Mouse (Mus musculus) thymus, postnatal 10 days (tissue): ENCODE measurements around the gene Usp34.
"Not testable (repeated sequence)": the region's sequence is repeated elsewhere in the genome, so short reads cannot be mapped to it uniquely, and the experiment has no call there.

Experiments used
- DNase-seq, 2 experiments: peaks; one replicate each; pipeline ENCODE4 v3.0.0; 2021; ENCODE audit warnings: low spot score in 2 of 2

Usp34 gene

DNA sequence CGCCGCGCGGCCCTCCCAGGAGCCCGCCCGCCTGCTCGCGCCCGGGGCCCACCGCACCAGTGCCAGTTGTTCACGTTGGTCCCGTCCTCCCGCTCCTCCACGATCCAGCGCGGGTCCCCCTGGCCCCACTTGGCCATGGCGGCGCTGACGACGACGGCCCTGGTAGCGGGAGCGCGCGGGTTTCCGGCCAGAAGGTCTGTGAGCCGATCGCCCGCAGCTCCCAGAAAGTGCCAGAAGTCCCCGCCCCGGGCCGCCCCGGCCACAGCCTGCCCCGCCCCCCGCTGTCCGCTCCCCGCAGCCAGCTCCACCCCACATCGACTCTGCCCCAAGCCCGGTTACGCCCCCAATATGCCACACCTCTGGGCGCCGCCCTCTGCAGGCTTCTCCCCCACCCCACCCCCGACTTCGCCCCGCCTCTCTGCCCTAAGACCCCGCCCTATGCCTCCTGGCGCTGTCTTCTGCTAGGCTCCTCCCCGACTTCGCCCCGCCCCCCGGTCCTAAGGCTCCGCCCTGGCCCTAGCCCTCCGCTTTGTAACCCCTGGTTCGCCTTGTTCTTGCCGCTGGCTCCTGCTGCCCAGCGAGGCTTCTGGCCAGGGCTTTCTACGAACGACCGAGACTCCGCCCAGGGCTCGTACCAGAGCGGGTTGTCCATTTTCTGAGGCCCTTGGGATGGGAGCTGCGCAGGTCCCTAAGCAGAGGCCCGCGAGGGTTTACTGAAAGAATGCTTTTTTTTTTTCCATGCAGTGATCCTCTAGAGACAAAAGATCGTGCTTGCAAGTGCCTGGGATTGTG lies 191.2 kb downstream of the Usp34 start, which contains the start of gene Ahsa2:
Gene Ahsa2 (minus strand): TSS at position 313 of the 792 bp plus-strand sequence.
- DNase-seq, result peak; percentile 94 to 98

DNA sequence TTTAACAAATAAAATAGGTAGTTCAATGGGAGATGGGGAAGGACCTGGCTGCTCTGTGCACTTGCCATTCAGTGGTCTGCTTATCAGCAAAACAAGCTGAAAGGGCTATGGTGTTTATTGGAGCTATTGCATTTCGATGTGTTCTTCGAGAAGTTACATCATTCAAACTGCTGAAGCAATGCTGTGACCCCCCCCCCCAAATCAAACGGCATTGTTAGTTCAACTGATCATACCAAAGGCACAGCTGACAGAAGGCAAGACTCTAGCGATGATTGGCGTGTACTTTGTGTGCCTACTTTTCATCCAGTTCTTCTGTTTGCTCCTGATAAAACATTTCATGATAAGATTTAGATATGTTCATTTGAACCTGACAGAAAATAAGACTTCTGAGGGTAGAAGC lies 191.9 kb downstream of the Usp34 start:
- no peak for DNase-seq

DNA sequence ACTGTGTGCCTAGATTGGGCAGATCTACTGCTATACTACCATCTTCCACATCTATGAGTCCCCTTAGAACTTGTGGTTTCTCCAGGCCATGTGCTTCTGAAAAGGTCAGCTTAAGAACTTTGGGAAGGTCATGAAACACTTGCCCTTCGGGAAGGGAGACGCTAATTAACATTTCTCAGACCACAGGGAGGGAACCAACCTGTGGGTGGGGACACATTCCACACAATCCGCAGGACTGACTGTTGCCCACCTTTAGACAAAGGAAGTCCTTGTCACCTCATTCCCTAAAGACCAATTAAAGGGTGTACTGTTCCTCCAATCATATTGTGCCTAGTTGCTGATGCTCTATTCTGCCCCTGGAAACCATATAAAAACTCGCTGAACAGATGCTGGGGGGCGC lies 198.1 kb downstream of the Usp34 start:
- DNase-seq, result not testable (repeated sequence)

DNA sequence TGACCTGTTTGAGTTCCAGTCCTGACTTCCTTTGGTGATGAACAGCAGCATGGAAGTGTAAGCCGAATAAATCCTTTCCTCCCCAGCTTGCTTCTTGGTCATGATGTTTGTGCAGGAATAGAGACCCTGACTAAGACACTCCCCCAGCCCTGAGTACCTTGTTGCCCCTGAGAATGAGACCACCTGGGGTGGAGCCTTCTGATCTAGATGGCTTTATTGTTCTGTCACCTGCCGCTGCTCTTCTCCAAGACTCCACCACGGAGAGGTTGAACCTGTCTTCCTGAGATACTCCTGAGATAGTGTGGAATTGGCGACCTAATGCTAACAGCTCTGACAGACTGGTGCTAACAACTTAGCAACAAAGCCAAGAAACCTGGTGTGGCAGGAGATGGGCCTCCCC lies 208.1 kb downstream of the Usp34 start:
- DNase-seq, result not testable (repeated sequence)

DNA sequence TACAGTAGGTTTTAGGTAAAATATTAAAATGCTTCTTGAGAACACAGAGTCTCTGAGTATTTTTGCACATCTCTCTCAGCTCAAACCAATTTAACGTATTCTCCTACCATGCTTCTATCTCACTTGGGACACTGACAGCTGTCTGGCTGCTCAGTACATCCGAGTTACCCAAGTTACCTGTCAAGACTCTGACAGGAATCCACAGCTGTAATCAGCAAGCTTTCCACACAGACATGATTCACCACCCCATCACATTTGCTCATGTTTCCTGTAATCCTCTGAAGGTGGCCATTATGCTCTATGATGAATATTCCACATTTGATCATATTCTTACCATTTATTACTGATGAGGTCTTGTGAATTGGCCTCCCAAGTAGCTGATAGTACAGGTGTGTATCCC lies 208.6 kb downstream of the Usp34 start:
- DNase-seq, result no peak

DNA sequence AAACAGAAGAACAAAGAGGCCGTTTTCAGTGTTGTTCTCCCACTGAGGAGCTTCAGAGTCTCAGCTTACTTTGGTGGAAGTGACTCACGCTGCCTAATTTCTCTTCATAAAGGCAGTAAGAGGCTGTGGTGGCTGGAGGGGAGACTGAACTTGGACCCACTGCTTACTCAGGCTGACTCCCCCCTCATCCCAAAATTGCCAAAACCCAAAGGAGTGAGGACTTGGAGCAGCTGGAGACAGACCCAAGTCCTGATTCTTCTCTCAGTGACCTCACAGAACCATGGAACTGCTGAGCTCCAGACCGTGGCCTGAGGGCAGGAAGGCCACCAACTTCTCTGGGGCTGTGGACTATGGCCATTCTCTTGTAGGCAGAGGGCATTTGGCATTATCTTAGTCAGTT lies 212.3 kb downstream of the Usp34 start:
- DNase-seq, result no peak

DNA sequence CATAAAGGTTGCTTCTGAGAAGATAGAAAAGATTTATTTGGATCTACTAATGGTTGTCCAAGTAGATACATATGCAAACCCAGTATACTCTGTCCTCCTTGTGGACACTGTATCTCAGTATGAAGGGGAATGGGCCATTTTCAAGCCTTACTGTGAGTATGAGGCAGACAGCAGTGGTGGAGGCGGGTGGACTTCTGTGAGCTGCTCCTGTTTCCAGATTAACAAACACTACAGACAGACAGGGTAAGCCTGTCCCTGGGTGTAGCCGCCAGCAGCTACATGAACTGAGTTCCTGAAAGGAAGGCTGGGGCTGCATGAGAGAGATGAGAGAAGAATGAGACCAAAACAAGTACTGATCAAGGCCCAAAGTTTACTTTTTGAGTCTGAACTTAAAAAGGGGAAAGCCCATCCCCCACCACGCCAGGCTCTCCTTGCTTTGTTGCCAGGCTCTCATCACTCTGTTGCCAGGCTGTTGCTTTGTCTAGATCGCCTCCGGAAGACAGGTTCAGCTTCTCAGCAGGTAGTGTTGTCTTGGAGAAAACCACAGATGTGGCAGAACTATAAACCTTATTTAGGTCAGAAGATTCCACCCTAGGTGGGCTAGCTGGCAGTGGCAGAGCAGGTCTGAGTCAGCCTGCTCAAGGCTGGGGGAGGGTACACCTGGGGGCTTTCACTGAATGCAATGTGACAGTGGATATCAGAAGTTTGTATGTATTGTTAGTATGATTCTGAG lies 213.9 kb downstream of the Usp34 start, which contains the start of gene 1700093K21Rik:
Gene 1700093K21Rik (minus strand): TSS at position 683 of the 733 bp plus-strand sequence.
- no peak for DNase-seq

DNA sequence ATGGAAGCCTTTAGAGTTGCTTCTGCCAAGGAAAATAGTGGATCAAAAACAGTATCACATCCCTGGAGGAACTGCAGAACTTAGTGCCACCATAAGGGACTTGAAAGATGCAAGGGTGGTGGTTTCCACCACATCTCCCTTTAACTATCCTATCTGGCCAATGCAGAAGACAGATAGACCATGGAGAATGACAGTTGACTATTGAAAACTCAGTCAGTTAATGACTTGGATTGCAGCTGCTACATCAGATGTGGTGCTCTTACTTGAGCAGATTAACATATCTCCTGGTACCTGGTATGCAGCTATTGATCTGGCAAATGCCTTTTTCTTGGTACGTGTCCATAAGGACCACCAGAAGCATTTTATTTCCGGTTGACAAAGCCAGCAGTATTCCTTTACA lies 230.8 kb downstream of the Usp34 start:
- DNase-seq, result no peak
